In the genomic region with DNA sequence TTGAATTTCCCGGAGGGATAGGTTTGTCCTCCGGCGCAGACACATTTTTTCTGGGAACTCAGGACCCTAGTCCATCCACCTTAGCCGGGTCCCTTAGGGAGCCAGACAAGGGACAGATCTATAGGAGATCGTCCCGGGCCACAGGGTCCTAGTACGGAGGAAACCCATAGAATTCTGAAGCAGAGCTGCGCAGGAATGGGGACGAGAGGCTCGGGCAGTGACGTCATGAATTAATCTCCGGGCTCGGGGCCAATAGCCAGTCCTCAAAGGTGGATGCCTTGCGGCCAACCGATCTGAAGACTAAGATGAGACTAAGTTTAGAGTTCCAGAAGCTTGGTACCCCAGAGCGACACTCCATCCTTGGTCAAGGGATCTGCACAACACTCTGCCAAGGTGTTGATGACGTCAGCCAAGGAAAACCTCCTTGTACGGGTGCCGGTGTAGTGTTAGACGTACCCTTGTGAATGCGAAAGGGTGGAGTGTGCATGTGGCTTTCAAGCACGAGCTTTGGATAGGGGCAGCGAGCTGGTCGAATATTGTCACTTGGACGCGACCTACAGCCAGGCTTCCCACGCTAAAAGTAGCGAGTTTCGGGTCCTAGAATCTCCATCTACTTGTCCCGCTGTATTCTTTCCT, we compare ENCODE assay signal across 8 mouse cellular contexts. TPM values are rescaled to one million over a fixed set of nuclear protein-coding genes. Genes with fewer than 3 reads are reported as not detected.
DNase-seq lines count a peak whose midpoint lies in the region; ATAC-seq and TF ChIP-seq lines count a peak whose summit lies in the region.

No protein-coding gene starts in this region.

- WGBS in heart, embryonic 14.5 days, result 3% methylated on average over 30 of the region's 30 CpGs
- WGBS in liver, embryonic 16.5 days (ENCODE audit: insufficient replicate concordance), result 3% methylated on average over 30 of the region's 30 CpGs
- WGBS in neural tube, embryonic 14.5 days, result 2% methylated on average over 30 of the region's 30 CpGs

- ATAC-seq in erythroid progenitor cell, adult 5-6 weeks (replicated peaks; ENCODE audit: low FRiP score, poor library complexity, severe bottlenecking), result peak; percentile 43
- no peak for ATAC-seq in heart, embryonic 14.5 days (ENCODE audit: insufficient number of reproducible peaks, insufficient read depth, low FRiP score, low read depth)
- no peak for ATAC-seq in liver, embryonic 16.5 days (ENCODE audit: low read depth)
- peak; percentile 50; the same call in 1 of the 2 replicates for ATAC-seq in neural tube, embryonic 14.5 days (ENCODE audit: low read depth)

- no peaks in the 10 kb centered on the region for H3K27me3 ChIP-seq in heart, embryonic 14.5 days (ENCODE audit: control insufficient read depth, insufficient read depth, low read length)
- peaks cover 31% of the 10 kb centered on the region for H3K27me3 ChIP-seq in liver, embryonic 16.5 days (ENCODE audit: control insufficient read depth, insufficient read depth, low read depth, low read length)
- peaks cover 17% of the 10 kb centered on the region; the same call in 1 of the 2 replicates for H3K27me3 ChIP-seq in neural tube, embryonic 14.5 days (ENCODE audit: control insufficient read depth, insufficient read depth, low read length)

- H3K36me3 ChIP-seq in heart, embryonic 14.5 days (ENCODE audit: control insufficient read depth, insufficient read depth, low read length), result peaks cover 5% of the 10 kb centered on the region; the same call in 1 of the 2 replicates
- H3K36me3 ChIP-seq in liver, embryonic 16.5 days (ENCODE audit: control insufficient read depth, insufficient read depth), result no peaks in the 10 kb centered on the region
- no peaks in the 10 kb centered on the region for H3K36me3 ChIP-seq in neural tube, embryonic 14.5 days (ENCODE audit: control insufficient read depth, insufficient read depth, low read length)

- TF ChIP-seq CTCF in brain, embryonic 14.5 days (IDR thresholded peaks at IDR 0.05; ENCODE audit: borderline replicate concordance, extremely low read depth, insufficient read depth, insufficient read length), result no peak

- peak overlapping the region; percentile 94 for H3K4me2 ChIP-seq in heart, embryonic 14.5 days (ENCODE audit: low read length)
- peak overlapping the region; percentile 90 for H3K4me2 ChIP-seq in liver, embryonic 16.5 days (ENCODE audit: low read depth, low read length)
- H3K4me2 ChIP-seq in neural tube, embryonic 14.5 days (ENCODE audit: low read depth, low read length), result peak overlapping the region; percentile 57

- peaks cover 41 to 48% of the 10 kb centered on the region in 2 experiments for H3K4me1 ChIP-seq in heart, embryonic 14.5 days (ENCODE audit: control insufficient read depth in 2 of 2, insufficient read depth in 2 of 2, low read length in 2 of 2)
- H3K4me1 ChIP-seq in liver, embryonic 16.5 days (ENCODE audit: control insufficient read depth, low read depth, low read length), result peaks cover 52% of the 10 kb centered on the region
- H3K4me1 ChIP-seq in neural tube, embryonic 14.5 days (ENCODE audit: control insufficient read depth, insufficient read depth, low read length), result peaks cover 12% of the 10 kb centered on the region; the same call in 1 of the 2 replicates

- H3K4me3 ChIP-seq in heart, embryonic 14.5 days (ENCODE audit: control insufficient read depth in 1 of 2, insufficient read depth in 1 of 2, low read depth in 1 of 2, low read length in 2 of 2), result peak overlapping the region; percentile 48 to 70
- H3K4me3 ChIP-seq in liver, embryonic 16.5 days (ENCODE audit: low read depth, low read length), result peak overlapping the region; percentile 61
- peak overlapping the region; percentile 33 for H3K4me3 ChIP-seq in neural tube, embryonic 14.5 days (ENCODE audit: low read depth, low read length)

- TF ChIP-seq POLR2A in brain, embryonic 14.5 days (IDR thresholded peaks at IDR 0.05; ENCODE audit: borderline replicate concordance, extremely low read depth, insufficient read depth, insufficient read length, poor library complexity, severe bottlenecking), result no peak

- peak overlapping the region; percentile 21 to 51 for H3K27ac ChIP-seq in heart, embryonic 14.5 days (replicated peaks in 1 of 2; ENCODE audit: control insufficient read depth in 1 of 2, insufficient read depth in 1 of 2, low read depth in 2 of 2, low read length in 2 of 2)
- peak overlapping the region; percentile 0; the same call in 1 of the 2 replicates for H3K27ac ChIP-seq in liver, embryonic 16.5 days (ENCODE audit: low read length)
- H3K27ac ChIP-seq in neural tube, embryonic 14.5 days (ENCODE audit: low read depth, low read length), result no peak overlapping the region

- DNase-seq in MEL-GATA-1-ER (ENCODE audit: extremely low read depth, low read depth), result peak; percentile 76
- peak; percentile 62 for DNase-seq in brain, embryonic 14.5 days (ENCODE audit: low read depth)
- peak; percentile 81 for DNase-seq in kidney, postnatal 14 days
- peak; percentile 70 to 78 for DNase-seq in urinary bladder, postnatal 4 days (ENCODE audit: low spot score in 2 of 2)

- peak overlapping the region; percentile 83 for H3K9ac ChIP-seq in heart, embryonic 14.5 days (ENCODE audit: low read length)
- H3K9ac ChIP-seq in liver, embryonic 16.5 days (ENCODE audit: low read depth, low read length), result peak overlapping the region; percentile 56
- H3K9ac ChIP-seq in neural tube, embryonic 14.5 days (replicated peaks; ENCODE audit: low read depth, low read length), result peak overlapping the region; percentile 41

- no peaks in the 10 kb centered on the region for H3K9me3 ChIP-seq in heart, embryonic 14.5 days (ENCODE audit: control insufficient read depth, low read length)
- no peaks in the 10 kb centered on the region for H3K9me3 ChIP-seq in liver, embryonic 16.5 days (replicated peaks; ENCODE audit: control insufficient read depth, low read length)
- no peaks in the 10 kb centered on the region for H3K9me3 ChIP-seq in neural tube, embryonic 14.5 days (ENCODE audit: control insufficient read depth, low read length)

RNA-seq across cellular contexts. Expression of gene Acbd4, which starts 0.5 kb away (rescaled TPM):
- 4.5 and 4.6 TPM in 2 replicates for polyA plus RNA-seq in brain, embryonic 14.5 days (2012; rRNA removed)
- 13.4 and 21.6 TPM in 2 replicates for total RNA-seq in erythroid progenitor cell, adult 5-6 weeks (2015; ENCODE audit: low replicate concordance)
- total RNA-seq in erythroid progenitor cell, adult 5-6 weeks (2017; ENCODE audit: low replicate concordance), result 25.6 and 60.5 TPM in 2 replicates
- polyA plus RNA-seq in heart, embryonic 14.5 days (2014; fragmentation: Nextera tagmentation; extraction: Ambion mirVana), result 13.3 TPM in 2 replicates
- 51.3 and 54.4 TPM in 2 replicates for polyA plus RNA-seq in liver, embryonic 16.5 days (2015; fragmentation: Nextera tagmentation; extraction: Ambion mirVana)
- polyA plus RNA-seq in neural tube, embryonic 14.5 days (2014; fragmentation: Nextera tagmentation; extraction: Ambion mirVana), result 8.1 and 8.2 TPM in 2 replicates

RNA-seq across cellular contexts. Expression of gene Plcd3, which starts 0.5 kb away (rescaled TPM):
- 3.6 TPM in 2 replicates for polyA plus RNA-seq in brain, embryonic 14.5 days (2012; rRNA removed)
- total RNA-seq in erythroid progenitor cell, adult 5-6 weeks (2015; ENCODE audit: low replicate concordance), result 1.4 TPM in 1 of 2 replicates, not detected in the other
- 3.1 TPM in 1 of 2 replicates, not detected in the other for total RNA-seq in erythroid progenitor cell, adult 5-6 weeks (2017; ENCODE audit: low replicate concordance)
- polyA plus RNA-seq in heart, embryonic 14.5 days (2014; fragmentation: Nextera tagmentation; extraction: Ambion mirVana), result 6.9 and 7.4 TPM in 2 replicates
- polyA plus RNA-seq in liver, embryonic 16.5 days (2015; fragmentation: Nextera tagmentation; extraction: Ambion mirVana), result 0.40 and 0.58 TPM in 2 replicates
- 1.3 and 1.4 TPM in 2 replicates for polyA plus RNA-seq in neural tube, embryonic 14.5 days (2014; fragmentation: Nextera tagmentation; extraction: Ambion mirVana)

RNA-seq across cellular contexts. Expression of gene Hexim1, which starts 14.0 kb away (rescaled TPM):
- polyA plus RNA-seq in brain, embryonic 14.5 days (2012; rRNA removed), result 14.4 and 18.9 TPM in 2 replicates
- total RNA-seq in erythroid progenitor cell, adult 5-6 weeks (2015; ENCODE audit: low replicate concordance), result 7.5 and 14.1 TPM in 2 replicates
- 20.8 and 26.7 TPM in 2 replicates for total RNA-seq in erythroid progenitor cell, adult 5-6 weeks (2017; ENCODE audit: low replicate concordance)
- polyA plus RNA-seq in heart, embryonic 14.5 days (2014; fragmentation: Nextera tagmentation; extraction: Ambion mirVana), result 3.4 and 3.7 TPM in 2 replicates
- 1.7 and 1.9 TPM in 2 replicates for polyA plus RNA-seq in liver, embryonic 16.5 days (2015; fragmentation: Nextera tagmentation; extraction: Ambion mirVana)
- polyA plus RNA-seq in neural tube, embryonic 14.5 days (2014; fragmentation: Nextera tagmentation; extraction: Ambion mirVana), result 5.8 and 6.1 TPM in 2 replicates

RNA-seq across cellular contexts. Expression of gene Hexim2, which starts 30.2 kb away (rescaled TPM):
- polyA plus RNA-seq in brain, embryonic 14.5 days (2012; rRNA removed), result 12.5 and 18.7 TPM in 2 replicates
- 1.8 and 3.8 TPM in 2 replicates for total RNA-seq in erythroid progenitor cell, adult 5-6 weeks (2015; ENCODE audit: low replicate concordance)
- total RNA-seq in erythroid progenitor cell, adult 5-6 weeks (2017; ENCODE audit: low replicate concordance), result 5.9 and 13.0 TPM in 2 replicates
- 4.1 and 4.6 TPM in 2 replicates for polyA plus RNA-seq in heart, embryonic 14.5 days (2014; fragmentation: Nextera tagmentation; extraction: Ambion mirVana)
- polyA plus RNA-seq in liver, embryonic 16.5 days (2015; fragmentation: Nextera tagmentation; extraction: Ambion mirVana), result 5.2 and 5.7 TPM in 2 replicates
- 24.4 and 29.8 TPM in 2 replicates for polyA plus RNA-seq in neural tube, embryonic 14.5 days (2014; fragmentation: Nextera tagmentation; extraction: Ambion mirVana)

Comparison
In these comparisons a context has a peak if more than half of its experiments do, and no peak if none do; other contexts are left out.
1. ATAC-seq: peak in erythroid progenitor cell, adult 5-6 weeks (single experiment) and neural tube, embryonic 14.5 days (single experiment); none in heart, embryonic 14.5 days (single experiment) and liver, embryonic 16.5 days (single experiment).
2. Peak in every context shown above with its lines, with median percentiles within 50 percentile points of each other: DNase-seq, H3K4me2 ChIP-seq, H3K4me3 ChIP-seq and H3K9ac ChIP-seq.